Mouse (Mus musculus) ES-E14 (cell line): ENCODE results near the gene Ppdpf.

Source experiments
- MAFK ChIP-seq: IDR thresholded peaks from 2 replicates; pipeline ENCODE4 v1.6.1; 2014; ENCODE audit warnings: mild to moderate bottlenecking, low read depth, low read length, inconsistent platforms; ENCODE audit not compliant: insufficient read depth
- ZNF384 ChIP-seq: IDR thresholded peaks from 2 replicates; pipeline ENCODE4 v1.6.1; 2012; ENCODE audit warnings: low read depth, low read length, inconsistent platforms

DNA sequence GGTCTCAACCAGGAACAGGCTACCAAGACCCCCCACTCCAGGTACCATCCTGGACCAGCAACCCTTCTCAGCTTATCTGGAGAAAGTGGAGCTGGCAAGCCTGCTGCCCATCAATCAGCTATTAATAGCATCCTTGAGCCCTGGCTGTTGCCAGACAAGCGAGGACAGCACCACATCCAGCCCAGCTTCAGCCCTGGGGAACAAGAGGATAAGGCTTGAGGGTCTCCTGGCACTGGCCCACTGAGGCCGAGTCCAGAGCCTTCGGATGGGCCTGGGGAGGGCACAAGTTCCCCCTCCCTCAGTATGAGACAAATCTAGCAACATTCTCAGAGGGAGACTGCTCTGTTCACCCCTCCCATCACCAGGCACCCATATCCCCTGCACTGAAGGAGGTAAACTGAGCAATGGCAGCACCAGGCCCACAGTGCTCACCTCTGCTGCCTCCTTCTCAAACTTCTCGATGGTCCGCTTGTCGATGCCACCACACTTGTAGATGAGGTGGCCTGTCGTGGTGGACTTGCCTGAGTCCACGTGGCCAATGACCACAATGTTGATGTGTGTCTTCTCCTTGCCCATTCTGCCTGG lies 32.1 kb upstream of the Ppdpf start:
- TF ChIP-seq MAFK (no peak), ZNF384 (no peak)
